Mouse (Mus musculus): ENCODE data around the gene Cadps2.

DNA sequence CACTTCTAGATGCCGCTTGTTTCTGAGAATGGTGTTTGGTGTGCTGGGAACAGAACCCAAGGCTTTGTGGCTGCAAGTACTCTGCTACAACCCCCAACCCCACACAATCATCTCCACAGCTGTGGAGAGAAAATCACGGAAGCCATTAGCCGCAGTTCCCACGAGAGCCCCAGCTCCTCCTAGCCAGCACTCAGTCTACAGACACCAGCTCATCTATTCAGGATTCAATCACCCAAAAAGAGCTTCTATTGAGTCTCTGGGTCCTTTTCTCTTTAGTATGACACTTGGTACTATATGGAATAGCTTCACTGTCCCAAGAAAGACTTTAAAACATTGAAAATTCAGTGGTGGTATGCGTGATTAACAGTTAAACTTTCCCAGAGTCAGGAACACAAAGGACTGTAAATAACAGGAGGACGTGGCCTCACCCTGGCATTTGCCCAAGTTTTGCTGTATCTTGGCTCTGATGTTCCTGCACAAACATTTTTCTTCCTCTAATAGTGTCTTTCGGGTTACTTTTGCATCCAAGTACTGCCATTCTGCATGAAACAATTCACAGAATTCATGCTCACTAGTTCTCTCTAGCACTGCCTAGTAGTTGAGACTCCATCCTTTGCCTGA is 191.5 kb downstream of the Cadps2 start:
- TF ChIP-seq ETS1 (conservative IDR thresholded peaks at IDR 0.05; ENCODE audit: low read depth, low read length) (no peak), CTCF (conservative IDR thresholded peaks at IDR 0.05 in 1 of 2, IDR thresholded peaks at IDR 0.05 in 1 of 2; ENCODE audit: low read depth in 2 of 2, low read length in 2 of 2) (no peak), MAFK (IDR thresholded peaks at IDR 0.05; ENCODE audit: insufficient replicate concordance, low read length) (no peak), NELFE (IDR thresholded peaks at IDR 0.05; ENCODE audit: low read depth, low read length) (no peak), POLR2A (IDR thresholded peaks at IDR 0.05; ENCODE audit: low read depth, low read length) (no peak)

Data from CH12.LX (cell line).